Mouse (Mus musculus): ENCODE data around the gene Tas2r104.

Gene Tas2r104

GRCm38 (mm10) chr6:131685644-131686043, at the start of gene Tas2r104:
Gene Tas2r104, minus strand, starts transcription at chr6:131685744.
- DNase-seq: no peak

- DNase-seq: no peak
Observed at GRCm38 (mm10) chr6:131712803-131713202, 27.3 kb upstream of the Tas2r104 start.

- no peak for DNase-seq
Observed at GRCm38 (mm10) chr6:131689963-131690362, 4.4 kb upstream of the Tas2r104 start, which contains the start of gene Tas2r114. Gene Tas2r114, minus strand, starts transcription at chr6:131690063.

GRCm38 (mm10) chr6:131687395-131687794, 1.9 kb upstream of the Tas2r104 start, which contains the start of gene Tas2r105:
Gene Tas2r105, minus strand, starts transcription at chr6:131687495.
- no peak for DNase-seq

GRCm38 (mm10) chr6:131678786-131679185, 6.8 kb downstream of the Tas2r104 start, which contains the start of gene Tas2r106:
Gene Tas2r106, minus strand, starts transcription at chr6:131678886.
- DNase-seq: no peak

GRCm38 (mm10) chr6:131660049-131660448, 25.5 kb downstream of the Tas2r104 start, which contains the start of gene Tas2r107:
Gene Tas2r107, minus strand, starts transcription at chr6:131660149.
- DNase-seq: no peak
